Mouse (Mus musculus) natural killer cell, adult 2 months (primary cell): ENCODE data around the gene Cdk10.
"Not testable (repeated sequence)": the region's sequence is repeated elsewhere in the genome, so short reads cannot be mapped to it uniquely, and the experiment has no call there.

Experiments used
- DNase-seq, 2 experiments: peaks; one replicate each; pipeline ENCODE4 v3.0.0; 2022; ENCODE audit warnings: low spot score in 2 of 2

The Cdk10 gene

GRCm38 (mm10) chr8:123224278-123225266 is at the start of gene Cdk10:
TSS of gene Cdk10 (plus strand) at chr8:123224842.
- peak; percentile 88 to 89 for DNase-seq

GRCm38 (mm10) chr8:123181391-123181790 is 43.3 kb upstream of the Cdk10 start:
- DNase-seq, result no peak

- no peak for DNase-seq
Observed at GRCm38 (mm10) chr8:123185566-123186409, 38.9 kb upstream of the Cdk10 start, which contains the start of gene Dpep1. TSS of gene Dpep1 (plus strand) at chr8:123186242.

- no peak for DNase-seq
Observed at GRCm38 (mm10) chr8:123188006-123188405, 36.6 kb upstream of the Cdk10 start.

DNA sequence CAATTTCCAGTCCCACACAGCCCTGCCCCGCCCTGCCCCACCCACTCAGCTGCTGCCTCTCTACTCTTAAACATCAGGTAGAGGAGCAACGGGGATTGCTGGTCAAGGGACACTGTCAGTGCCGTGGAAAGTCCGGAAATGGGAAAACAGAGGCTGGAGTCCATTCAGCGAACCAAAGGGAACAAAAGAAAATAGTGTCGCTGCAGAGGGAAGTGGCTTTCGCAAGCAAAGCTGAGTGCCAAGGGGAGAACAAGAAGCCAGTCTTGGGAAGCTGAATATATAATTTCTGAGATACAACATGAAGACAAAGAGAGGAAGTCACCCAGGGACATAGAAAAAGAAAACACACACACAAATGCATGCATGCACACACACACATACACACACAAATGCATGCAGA is 35.8 kb upstream of the Cdk10 start:
- no peak for DNase-seq

DNA sequence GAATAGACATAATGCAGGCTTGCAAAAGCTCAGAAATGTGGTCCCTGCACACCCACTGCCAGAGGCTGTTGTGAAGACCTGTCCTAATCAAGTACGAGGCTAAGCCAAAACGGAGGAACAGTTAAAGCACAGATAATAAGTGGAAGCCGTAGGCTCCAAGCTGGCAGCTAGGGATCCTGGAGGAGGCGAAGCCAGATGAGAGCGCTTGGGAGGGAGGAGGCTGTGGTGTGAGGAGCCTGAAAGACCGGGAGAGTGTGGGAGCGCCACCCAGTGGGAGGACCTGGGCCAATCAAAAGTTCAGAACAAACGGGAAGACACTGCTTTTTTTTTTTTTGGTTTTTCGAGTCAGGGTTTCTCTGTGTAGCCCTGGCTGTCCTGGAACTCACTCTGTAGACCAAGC is 34.0 kb upstream of the Cdk10 start:
- peak in 1 of 2 experiments; percentile 25 for DNase-seq

- no peak for DNase-seq
Observed at GRCm38 (mm10) chr8:123191908-123192307, 32.7 kb upstream of the Cdk10 start.

DNA sequence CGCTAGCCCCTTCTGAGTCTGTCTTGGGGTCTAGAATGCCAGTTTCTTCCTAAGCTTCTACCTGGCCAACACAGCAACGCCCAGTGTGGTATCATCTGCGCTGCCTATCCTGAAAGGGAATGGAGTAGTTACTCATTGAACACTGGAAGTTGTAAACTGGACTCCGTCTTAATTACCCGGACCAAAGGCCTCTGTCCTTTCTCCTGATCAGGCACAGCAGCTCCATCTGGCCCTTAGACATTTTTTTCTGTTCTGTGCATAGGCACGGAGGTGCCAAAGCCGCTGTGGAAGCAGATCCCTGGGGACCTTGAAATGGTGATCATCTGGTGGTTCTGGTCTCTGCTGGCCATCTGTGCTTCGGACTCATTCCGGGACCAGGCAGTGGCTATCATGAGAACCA is 30.9 kb upstream of the Cdk10 start:
- no peak for DNase-seq

DNA sequence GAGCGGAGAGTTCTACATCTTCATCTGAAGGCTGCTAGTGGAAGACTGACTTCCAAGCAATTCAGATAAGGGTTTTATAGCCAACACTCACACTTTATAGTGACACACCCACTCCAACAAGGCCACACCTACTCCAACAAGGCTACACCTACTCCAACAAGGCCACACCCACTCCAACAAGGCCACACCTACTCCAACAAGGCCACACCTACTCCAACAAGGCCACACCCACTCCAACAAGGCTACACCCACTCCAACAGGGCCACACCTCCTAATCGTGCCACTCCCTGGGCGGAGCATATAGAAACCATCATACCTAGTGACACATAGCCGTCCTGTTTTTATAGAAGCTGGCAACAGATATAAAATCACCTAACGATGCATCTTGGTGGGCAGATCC is 27.6 kb upstream of the Cdk10 start:
- DNase-seq, result peak; percentile 21 to 32

DNA sequence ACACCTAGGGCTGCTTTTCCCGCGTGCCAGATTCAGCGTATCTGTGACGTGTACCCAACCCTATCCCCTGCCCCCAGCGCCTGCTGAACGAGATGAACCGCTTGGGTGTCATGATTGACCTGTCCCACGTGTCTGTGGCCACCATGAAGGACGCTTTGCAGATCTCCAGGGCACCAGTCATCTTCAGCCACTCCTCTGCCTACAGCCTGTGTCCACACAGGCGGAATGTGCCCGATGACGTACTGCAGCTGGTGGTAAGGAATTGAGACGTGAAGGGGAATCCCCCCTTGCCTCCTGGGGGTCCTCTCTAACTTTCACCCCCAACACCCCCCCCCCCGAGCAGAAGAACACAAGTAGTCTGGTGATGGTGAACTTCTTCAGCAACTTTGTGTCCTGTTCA is 24.8 kb upstream of the Cdk10 start:
- no peak for DNase-seq

- peak; percentile 64 to 67 for DNase-seq
Observed at GRCm38 (mm10) chr8:123202288-123202687, 22.4 kb upstream of the Cdk10 start.

GRCm38 (mm10) chr8:123203571-123203970 is 21.1 kb upstream of the Cdk10 start:
- peak; percentile 44 to 68 for DNase-seq

GRCm38 (mm10) chr8:123211876-123212275 is 12.8 kb upstream of the Cdk10 start:
- no peak for DNase-seq

- DNase-seq, result peak; percentile 89 to 90
Observed at GRCm38 (mm10) chr8:123212321-123213117, 12.1 kb upstream of the Cdk10 start, which contains the start of the genes Chmp1a and Spata33. TSS of gene Chmp1a (minus strand) at chr8:123212763. TSS of gene Spata33 (plus strand) at chr8:123212832.

DNA sequence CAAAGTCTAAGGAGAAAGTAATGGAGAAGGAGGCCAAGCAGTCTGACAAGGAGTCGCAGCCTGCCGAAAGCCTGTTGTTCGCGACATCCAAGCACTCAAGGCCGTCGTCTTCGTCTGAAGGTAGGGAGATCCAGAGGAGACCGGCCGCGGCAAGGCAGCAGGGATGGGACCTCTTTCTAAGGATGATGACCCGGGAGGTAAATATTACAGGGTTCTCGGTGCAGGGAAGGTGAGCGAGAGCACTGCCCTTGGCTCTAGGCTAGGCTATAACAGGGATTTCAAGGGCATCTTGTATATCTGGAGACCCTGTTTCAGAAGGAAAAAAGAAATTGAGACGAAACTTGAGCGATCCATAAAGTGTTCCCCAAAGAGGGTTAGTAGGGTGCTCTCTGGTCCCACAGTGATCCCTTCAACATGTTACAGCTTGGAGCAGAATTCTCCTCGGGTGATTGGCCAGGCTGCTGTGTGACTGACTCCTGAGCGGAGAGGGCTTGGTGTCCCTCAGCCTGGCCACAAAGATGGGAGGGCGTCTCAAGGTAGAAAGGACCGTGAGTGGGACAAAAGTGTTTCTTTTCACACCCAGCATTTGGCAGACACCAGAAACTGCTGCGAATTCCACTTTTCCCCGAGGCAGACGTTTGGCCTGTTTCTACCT is 11.4 kb upstream of the Cdk10 start:
- no peak for DNase-seq

DNA sequence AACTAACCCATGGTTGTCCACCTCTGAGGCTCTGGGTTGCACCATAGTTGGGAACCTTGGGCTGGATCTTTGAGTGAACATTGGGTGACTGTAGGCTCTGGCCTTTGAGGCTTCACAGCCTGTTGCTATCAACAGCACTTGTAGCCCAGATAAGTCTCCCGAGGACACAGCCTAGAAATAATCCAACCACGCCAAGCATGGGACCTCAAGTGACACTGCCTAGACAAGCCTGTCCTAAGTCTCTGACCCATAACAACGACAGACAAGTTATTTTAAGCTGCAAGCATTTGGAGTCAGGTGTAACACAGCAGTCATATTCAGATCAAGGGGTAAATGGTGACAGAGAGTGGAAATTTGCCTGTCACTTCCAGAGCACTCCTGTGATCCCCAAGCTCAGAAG is 9.2 kb upstream of the Cdk10 start:
- DNase-seq, result no peak

GRCm38 (mm10) chr8:123220917-123221316 is 3.7 kb upstream of the Cdk10 start:
- DNase-seq, result no peak

GRCm38 (mm10) chr8:123228416-123228815 is 3.8 kb downstream of the Cdk10 start:
- no peak for DNase-seq

GRCm38 (mm10) chr8:123230326-123230725 is 5.7 kb downstream of the Cdk10 start:
- DNase-seq, result not testable (repeated sequence)

DNA sequence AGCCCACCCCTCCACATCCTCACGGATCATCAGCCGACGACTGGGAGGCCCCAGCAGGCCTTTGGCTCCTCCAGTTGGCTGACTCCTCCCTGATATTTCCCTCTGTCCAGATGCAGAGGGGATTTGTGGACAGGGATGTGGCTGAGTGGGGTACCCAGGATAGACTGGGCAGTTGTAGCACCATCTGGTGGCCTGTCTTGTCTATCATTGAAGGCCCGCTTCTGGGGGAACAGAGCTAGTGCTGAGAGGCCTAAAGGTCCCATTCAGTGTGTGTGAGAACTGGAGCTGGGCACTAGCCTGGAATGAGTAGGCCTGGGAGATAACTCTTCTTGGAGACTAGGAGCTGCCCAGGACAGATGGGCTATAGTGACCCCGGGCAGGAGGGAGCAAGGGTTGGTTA is 7.1 kb downstream of the Cdk10 start:
- no peak for DNase-seq

DNA sequence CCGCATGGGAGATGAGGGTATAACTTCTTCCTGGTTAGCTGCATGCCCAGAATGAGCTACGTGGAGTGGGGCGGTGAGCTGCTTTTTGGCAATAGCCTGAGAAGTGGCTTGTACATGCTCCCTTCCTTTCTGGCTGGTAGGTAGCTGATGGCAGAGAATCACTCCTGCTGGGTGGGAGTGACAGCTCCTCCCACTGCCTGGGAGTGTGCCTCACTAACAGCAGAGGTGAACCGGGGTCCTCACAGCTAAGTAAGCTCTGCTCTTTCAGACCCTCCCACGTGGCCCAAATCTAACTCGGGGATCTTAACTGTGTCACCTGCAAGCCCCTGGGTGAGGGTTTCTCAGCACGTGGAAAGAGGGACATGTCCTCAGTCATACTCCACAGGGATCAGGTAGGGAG is 7.9 kb downstream of the Cdk10 start:
- DNase-seq, result no peak
